Mouse (Mus musculus): ENCODE measurements around the gene Eif4e1b.

The Eif4e1b gene

GRCm38 (mm10) chr13:54805134-54805838 is 21.5 kb downstream of the Eif4e1b start:
- Histone ChIP-seq H3K27me3 (ENCODE audit: control insufficient read depth, insufficient read depth, low read length, poor library complexity, severe bottlenecking) (no peaks in the 10 kb centered on the region), H3K36me3 (ENCODE audit: control insufficient read depth, insufficient read depth, low read length, poor library complexity, severe bottlenecking) (no peaks in the 10 kb centered on the region)
- DNase-seq (ENCODE audit: low read depth, low spot score) = no peak

DNA sequence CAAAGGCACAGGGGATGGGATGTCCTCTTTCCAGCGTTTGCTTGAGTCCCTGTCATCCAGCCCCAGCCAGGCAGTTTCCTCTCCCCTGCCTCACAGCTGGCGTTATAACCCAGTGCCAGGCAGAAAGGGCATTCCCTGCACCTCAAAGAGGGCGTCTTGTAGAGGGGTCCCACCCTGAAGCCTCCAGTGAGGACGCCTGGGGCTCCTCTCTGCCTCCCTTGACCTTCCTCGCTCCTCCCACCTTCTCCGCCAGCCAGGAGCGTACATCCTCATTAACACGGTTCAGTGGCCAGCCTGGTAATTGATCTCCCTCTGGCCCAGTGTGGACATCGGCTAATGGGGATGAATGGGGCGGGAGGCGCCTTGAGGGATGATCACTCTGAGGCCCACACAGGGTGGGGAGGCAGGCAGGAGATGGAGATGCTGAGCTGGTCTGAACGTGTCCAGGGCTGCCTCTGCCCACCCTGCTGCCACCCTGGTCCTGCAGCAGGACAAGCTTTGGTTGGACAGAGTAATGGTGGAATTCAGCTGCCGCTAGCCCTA is 22.7 kb downstream of the Eif4e1b start:
- H3K36me3 ChIP-seq (ENCODE audit: control insufficient read depth, insufficient read depth, low read length, poor library complexity, severe bottlenecking) = no peaks in the 10 kb centered on the region
- no peaks in the 10 kb centered on the region for H3K27me3 ChIP-seq (ENCODE audit: control insufficient read depth, insufficient read depth, low read length, poor library complexity, severe bottlenecking)
- no peak for DNase-seq (ENCODE audit: low read depth, low spot score)

DNA sequence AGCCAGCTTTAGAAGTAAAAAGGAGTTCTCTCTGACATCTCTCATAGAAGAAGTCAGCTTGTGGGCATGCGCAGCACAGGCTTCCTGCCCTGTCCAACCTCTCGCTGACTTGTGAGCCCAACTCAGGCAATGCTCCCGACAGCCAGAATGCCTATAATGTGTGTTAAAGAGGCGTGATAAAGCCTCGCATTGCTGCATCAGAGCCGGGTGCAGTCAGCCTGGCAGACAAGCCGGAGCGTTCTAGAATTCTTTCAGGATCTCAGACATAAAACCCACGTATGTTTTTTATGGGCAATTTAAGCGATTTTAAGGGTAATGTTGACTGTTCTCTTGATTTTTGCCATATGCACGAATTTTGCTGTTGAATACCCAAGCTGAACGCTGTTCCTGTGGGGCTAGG is 24.3 kb downstream of the Eif4e1b start:
- Histone ChIP-seq H3K36me3 (ENCODE audit: control insufficient read depth, insufficient read depth, low read length, poor library complexity, severe bottlenecking) (no peaks in the 10 kb centered on the region), H3K27me3 (ENCODE audit: control insufficient read depth, insufficient read depth, low read length, poor library complexity, severe bottlenecking) (no peaks in the 10 kb centered on the region)
- DNase-seq (ENCODE audit: low read depth, low spot score) = no peak

- no peak for DNase-seq (ENCODE audit: low read depth, low spot score)
- Histone ChIP-seq H3K27me3 (ENCODE audit: control insufficient read depth, insufficient read depth, low read length, poor library complexity, severe bottlenecking) (no peaks in the 10 kb centered on the region), H3K36me3 (ENCODE audit: control insufficient read depth, insufficient read depth, low read length, poor library complexity, severe bottlenecking) (no peaks in the 10 kb centered on the region)
Observed at GRCm38 (mm10) chr13:54811476-54811875, 27.7 kb downstream of the Eif4e1b start.

- H3K36me3 ChIP-seq (ENCODE audit: control insufficient read depth, insufficient read depth, low read length, poor library complexity, severe bottlenecking) = no peaks in the 10 kb centered on the region
- no peaks in the 10 kb centered on the region for H3K27me3 ChIP-seq (ENCODE audit: control insufficient read depth, insufficient read depth, low read length, poor library complexity, severe bottlenecking)
- no peak for DNase-seq (ENCODE audit: low read depth, low spot score)
Observed at GRCm38 (mm10) chr13:54813381-54813780, 29.6 kb downstream of the Eif4e1b start.

GRCm38 (mm10) chr13:54818399-54819254 is 34.8 kb downstream of the Eif4e1b start:
- Histone ChIP-seq H3K27me3 (ENCODE audit: control insufficient read depth, insufficient read depth, low read length, poor library complexity, severe bottlenecking) (no peaks in the 10 kb centered on the region), H3K36me3 (ENCODE audit: control insufficient read depth, insufficient read depth, low read length, poor library complexity, severe bottlenecking) (no peaks in the 10 kb centered on the region)
- no peak for DNase-seq (ENCODE audit: low read depth, low spot score)

GRCm38 (mm10) chr13:54821106-54821505 is 37.3 kb downstream of the Eif4e1b start:
- no peak for DNase-seq (ENCODE audit: low read depth, low spot score)
- H3K27me3 ChIP-seq (ENCODE audit: control insufficient read depth, insufficient read depth, low read length, poor library complexity, severe bottlenecking) = no peaks in the 10 kb centered on the region
- no peaks in the 10 kb centered on the region for H3K36me3 ChIP-seq (ENCODE audit: control insufficient read depth, insufficient read depth, low read length, poor library complexity, severe bottlenecking)

DNA sequence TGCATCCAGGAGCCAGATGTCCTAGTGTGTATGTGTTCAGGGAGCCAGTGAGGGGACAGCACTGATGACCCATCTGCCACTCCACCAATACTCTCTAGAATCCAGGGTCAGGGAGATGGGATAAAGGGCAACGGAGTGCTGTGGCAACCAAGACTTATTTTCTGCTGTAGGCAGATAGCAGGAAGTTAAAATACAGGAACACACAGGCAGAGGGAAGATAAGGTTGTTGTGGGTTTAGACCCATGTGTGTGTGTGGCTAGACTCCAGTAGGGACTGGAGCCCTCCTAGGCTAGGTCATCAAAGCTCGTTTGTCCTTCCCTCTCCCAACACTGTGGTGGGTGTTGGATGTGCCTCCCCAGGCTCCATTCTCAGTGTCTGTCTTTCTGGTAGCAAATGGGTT is 38.1 kb downstream of the Eif4e1b start:
- Histone ChIP-seq H3K27me3 (ENCODE audit: control insufficient read depth, insufficient read depth, low read length, poor library complexity, severe bottlenecking) (no peaks in the 10 kb centered on the region), H3K36me3 (ENCODE audit: control insufficient read depth, insufficient read depth, low read length, poor library complexity, severe bottlenecking) (no peaks in the 10 kb centered on the region)
- DNase-seq (ENCODE audit: low read depth, low spot score) = no peak

DNA sequence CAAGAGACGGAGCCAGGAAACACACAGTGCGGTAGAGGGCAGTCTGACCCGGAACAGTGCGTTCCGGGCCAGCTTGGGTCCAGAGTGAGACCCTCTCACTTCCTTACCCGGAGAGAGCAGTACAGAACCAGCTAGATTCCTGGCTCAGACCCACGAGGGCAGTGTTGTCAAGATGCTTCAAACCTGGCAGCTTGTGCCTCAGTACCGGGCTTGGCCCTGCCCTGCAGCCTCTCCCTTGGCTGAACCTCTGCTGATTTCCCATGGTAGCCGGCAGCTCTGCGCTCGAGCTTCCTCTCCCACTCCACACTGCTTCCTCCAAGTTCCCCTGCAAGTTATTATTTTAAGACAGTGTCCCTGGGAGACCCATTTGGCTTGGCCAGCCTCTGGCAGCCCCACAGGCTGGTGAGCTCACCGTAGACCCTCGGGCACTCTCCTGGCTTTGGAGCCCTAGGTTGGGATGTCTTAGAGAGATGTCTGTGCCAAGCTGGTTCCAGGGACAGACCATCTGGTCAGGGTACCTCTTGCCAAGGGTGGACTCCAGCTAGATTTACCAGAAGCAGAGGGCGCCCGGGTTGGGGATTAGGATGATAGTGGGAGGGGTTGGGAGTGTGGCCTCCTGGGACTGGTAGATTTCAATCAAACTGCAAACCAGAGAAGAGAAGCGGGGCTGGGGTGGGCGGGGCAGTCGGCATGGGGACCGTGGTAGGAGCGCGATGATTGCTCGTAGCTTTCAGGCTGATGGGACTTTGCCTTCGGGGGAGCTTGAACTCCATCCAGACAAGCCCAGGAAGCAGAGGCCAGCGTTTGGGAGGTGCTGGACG is 40.5 kb downstream of the Eif4e1b start:
- Histone ChIP-seq H3K36me3 (ENCODE audit: control insufficient read depth, insufficient read depth, low read length, poor library complexity, severe bottlenecking) (no peaks in the 10 kb centered on the region), H3K27me3 (ENCODE audit: control insufficient read depth, insufficient read depth, low read length, poor library complexity, severe bottlenecking) (no peaks in the 10 kb centered on the region)
- DNase-seq (ENCODE audit: low read depth, low spot score) = no peak

GRCm38 (mm10) chr13:54827992-54828391 is 44.2 kb downstream of the Eif4e1b start:
- H3K36me3 ChIP-seq (ENCODE audit: control insufficient read depth, insufficient read depth, low read length, poor library complexity, severe bottlenecking) = no peaks in the 10 kb centered on the region
- no peaks in the 10 kb centered on the region for H3K27me3 ChIP-seq (ENCODE audit: control insufficient read depth, insufficient read depth, low read length, poor library complexity, severe bottlenecking)
- DNase-seq (ENCODE audit: low read depth, low spot score) = no peak

DNA sequence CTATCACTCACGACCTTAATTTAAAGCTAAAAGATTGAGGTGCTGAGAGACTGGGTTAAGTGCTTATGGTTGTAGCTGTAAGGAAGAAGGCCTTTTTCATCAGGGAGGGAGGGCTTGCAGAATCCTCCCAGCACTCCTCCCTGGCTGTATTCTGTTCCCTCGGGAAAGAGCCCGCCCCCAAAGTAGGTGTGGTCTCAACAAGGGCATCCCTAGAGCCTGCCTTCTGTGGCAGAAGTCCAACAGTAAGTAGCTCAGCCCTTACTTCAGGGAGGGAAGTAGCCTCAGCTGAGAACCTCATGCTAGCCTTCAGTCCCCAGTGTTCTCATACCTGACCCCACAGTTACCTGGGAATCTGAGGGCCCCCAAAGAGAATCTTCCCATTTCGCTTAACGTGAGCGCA is 44.7 kb downstream of the Eif4e1b start:
- H3K27me3 ChIP-seq (ENCODE audit: control insufficient read depth, insufficient read depth, low read length, poor library complexity, severe bottlenecking) = no peaks in the 10 kb centered on the region
- no peak for DNase-seq (ENCODE audit: low read depth, low spot score)
- H3K36me3 ChIP-seq (ENCODE audit: control insufficient read depth, insufficient read depth, low read length, poor library complexity, severe bottlenecking) = no peaks in the 10 kb centered on the region

- no peaks in the 10 kb centered on the region for H3K27me3 ChIP-seq (ENCODE audit: control insufficient read depth, insufficient read depth, low read length, poor library complexity, severe bottlenecking)
- no peak for DNase-seq (ENCODE audit: low read depth, low spot score)
- H3K36me3 ChIP-seq (ENCODE audit: control insufficient read depth, insufficient read depth, low read length, poor library complexity, severe bottlenecking) = no peaks in the 10 kb centered on the region
Observed at GRCm38 (mm10) chr13:54829450-54829849, 45.7 kb downstream of the Eif4e1b start.

- Histone ChIP-seq H3K36me3 (ENCODE audit: control insufficient read depth, insufficient read depth, low read length, poor library complexity, severe bottlenecking) (no peaks in the 10 kb centered on the region), H3K27me3 (ENCODE audit: control insufficient read depth, insufficient read depth, low read length, poor library complexity, severe bottlenecking) (no peaks in the 10 kb centered on the region)
- DNase-seq (ENCODE audit: low read depth, low spot score) = no peak
Observed at GRCm38 (mm10) chr13:54836351-54837030, 52.7 kb downstream of the Eif4e1b start.

- Histone ChIP-seq H3K36me3 (ENCODE audit: control insufficient read depth, insufficient read depth, low read length, poor library complexity, severe bottlenecking) (no peaks in the 10 kb centered on the region), H3K27me3 (ENCODE audit: control insufficient read depth, insufficient read depth, low read length, poor library complexity, severe bottlenecking) (no peaks in the 10 kb centered on the region)
- DNase-seq (ENCODE audit: low read depth, low spot score) = no peak
Observed at GRCm38 (mm10) chr13:54837061-54837460, 53.3 kb downstream of the Eif4e1b start.

Measured in splenic B cell, adult 2 months (primary cell).